Mouse (Mus musculus): ENCODE measurements around the gene Slc25a17. TPM values are rescaled to one million over a fixed set of nuclear protein-coding genes. Genes with fewer than 3 reads are reported as not detected.
A peak's percentile ranks its signal among the peaks of the same experiment; 100 is the strongest.

Gene Slc25a17
- total RNA-seq (2014; rRNA removed) (78.8 and 80.7 TPM in 2 replicates), polyA plus RNA-seq (2015; fragmentation: Nextera tagmentation; extraction: Ambion mirVana) (121 and 123 TPM in 2 replicates)

- peak within 1 kb of the TSS; percentile 50 for H3K4me3 ChIP-seq (ENCODE audit: low read depth, low read length)
- under 1% methylated on average over 30 of the region's 30 CpGs for WGBS
Measured at GRCm38 (mm10) chr15:81360345-81361021, at the start of gene Slc25a17. Slc25a17 (minus strand) TSS chr15:81360812.

GRCm38 (mm10) chr15:81408199-81408598 lies 47.6 kb upstream of the Slc25a17 start, which contains the start of gene Dnajb7:
Dnajb7 (minus strand) TSS chr15:81408299.
- no peak for TF ChIP-seq CTCF (IDR thresholded peaks at IDR 0.05; ENCODE audit: low read depth)
- Histone ChIP-seq H3K27ac (ENCODE audit: low read depth, low read length) (no peak within 1 kb of the TSS), H3K4me3 (ENCODE audit: low read depth, low read length) (no peak within 1 kb of the TSS), H3K36me3 (ENCODE audit: insufficient read depth) (no peaks in the 10 kb centered on the region), H3K27me3 (ENCODE audit: insufficient read depth, low read length) (no peaks in the 10 kb centered on the region), H3K4me2 (ENCODE audit: low read depth) (no peak within 1 kb of the TSS), H3K9me3 (ENCODE audit: low read length) (no peaks in the 10 kb centered on the region), H3K9ac (no peak within 1 kb of the TSS), H3K4me1 (ENCODE audit: insufficient read depth) (no peaks in the 10 kb centered on the region)
- ATAC-seq (no peak), DNase-seq (no peak)
- 91% methylated on average over 1 of the region's 1 CpGs for WGBS

More at GRCm38 (mm10) chr15:81360345-81361021, at the start of gene Slc25a17:
- no peak for TF ChIP-seq CTCF (IDR thresholded peaks at IDR 0.05; ENCODE audit: low read depth)
- peak within 1 kb of the TSS; percentile 54 for H3K27ac ChIP-seq (ENCODE audit: low read depth, low read length)
- H3K4me1 ChIP-seq (ENCODE audit: insufficient read depth), result 0 out of 2 replicates have a peak, but pooled peaks cover 12% of the 10 kb centered on the region
- H3K36me3 ChIP-seq (ENCODE audit: insufficient read depth), result peaks cover 21% of the 10 kb centered on the region
- DNase-seq (peak; percentile 94), ATAC-seq (peak; percentile 100)
- peak within 1 kb of the TSS; percentile 48 for H3K9ac ChIP-seq
- peak within 1 kb of the TSS; percentile 81 for H3K4me2 ChIP-seq (ENCODE audit: low read depth)
- H3K27me3 ChIP-seq (ENCODE audit: insufficient read depth, low read length), result no peaks in the 10 kb centered on the region
- no peaks in the 10 kb centered on the region for H3K9me3 ChIP-seq (ENCODE audit: low read length)

DNA sequence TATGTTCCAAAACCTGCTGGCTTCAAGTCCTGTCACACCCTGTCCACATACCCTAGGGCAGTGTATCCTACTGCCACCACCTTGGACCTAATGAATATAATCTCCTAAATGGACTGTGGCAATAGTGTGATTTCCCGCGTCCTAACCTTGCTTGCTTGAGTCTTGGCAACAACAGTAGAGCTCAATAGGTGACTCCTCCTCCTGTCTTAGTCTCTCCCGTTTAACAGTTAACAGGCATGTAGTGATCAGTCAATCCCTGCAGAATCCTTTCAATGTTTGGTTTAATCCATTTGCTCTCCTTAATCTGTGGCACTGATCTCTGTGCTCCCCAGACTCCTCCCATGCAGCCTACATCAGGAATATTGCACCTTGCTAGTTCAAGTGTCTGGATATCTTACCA lies 44.4 kb upstream of the Slc25a17 start:
- whole genome bisulfite sequencing, result 81% methylated on average over 3 of the region's 3 CpGs
- Histone ChIP-seq H3K4me3 (ENCODE audit: low read depth, low read length) (no peak overlapping the region), H3K27me3 (ENCODE audit: insufficient read depth, low read length) (no peaks in the 10 kb centered on the region), H3K9ac (no peak overlapping the region), H3K4me1 (ENCODE audit: insufficient read depth) (peaks cover 9% of the 10 kb centered on the region), H3K9me3 (ENCODE audit: low read length) (no peaks in the 10 kb centered on the region), H3K36me3 (ENCODE audit: insufficient read depth) (no peaks in the 10 kb centered on the region), H3K4me2 (ENCODE audit: low read depth) (no peak overlapping the region), H3K27ac (ENCODE audit: low read depth, low read length) (no peak overlapping the region)
- TF ChIP-seq CTCF (IDR thresholded peaks at IDR 0.05; ENCODE audit: low read depth), result no peak
- no peak for ATAC-seq
- no peak for DNase-seq

DNA sequence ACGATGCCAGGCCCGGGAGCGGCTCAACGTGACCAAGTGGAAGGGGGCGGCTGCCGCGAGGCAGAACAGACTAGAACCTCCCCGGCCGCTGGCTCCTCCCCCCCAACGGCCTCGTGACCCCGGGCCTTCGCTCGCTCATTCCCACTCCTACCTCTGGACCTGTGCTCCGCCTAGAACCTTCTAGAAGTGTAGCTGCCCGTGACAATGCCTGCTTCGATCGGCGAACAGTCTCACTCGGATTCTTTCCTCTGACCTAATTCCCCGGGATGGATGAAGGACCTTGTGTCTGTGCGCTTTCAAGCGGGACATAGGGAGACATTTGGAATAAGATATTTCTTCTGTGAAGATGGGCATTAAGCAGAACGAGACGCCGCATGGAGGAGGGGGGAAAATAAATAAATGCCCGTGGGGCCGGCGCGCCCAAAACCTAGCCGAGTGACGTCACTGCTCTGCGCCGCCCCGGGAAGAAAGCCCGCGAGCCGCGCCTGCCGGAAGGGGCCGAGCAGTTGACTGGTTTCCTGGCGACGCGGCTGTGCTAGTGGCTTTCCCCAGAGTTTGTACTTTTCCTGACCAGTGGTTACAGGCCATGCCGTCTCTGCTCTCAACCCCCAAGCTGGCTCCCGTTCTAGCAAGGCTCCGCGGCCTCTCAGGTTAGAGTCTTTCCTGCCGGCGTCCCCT lies 39.2 kb upstream of the Slc25a17 start, which contains the start of the genes St13 and Xpnpep3:
TSS of gene St13 (minus strand) at position 440 of the 678 bp plus-strand sequence.
TSS of gene Xpnpep3 (plus strand) at position 501 of the 678 bp plus-strand sequence.
- TF ChIP-seq CTCF (IDR thresholded peaks at IDR 0.05; ENCODE audit: low read depth), result no peak
- DNase-seq (peak; percentile 98), ATAC-seq (peak; percentile 99)
- Histone ChIP-seq H3K9me3 (ENCODE audit: low read length) (no peaks in the 10 kb centered on the region), H3K4me1 (ENCODE audit: insufficient read depth) (peaks cover 16% of the 10 kb centered on the region), H3K36me3 (ENCODE audit: insufficient read depth) (no peaks in the 10 kb centered on the region), H3K4me2 (ENCODE audit: low read depth) (peak within 1 kb of the TSS; percentile 65), H3K9ac (peak within 1 kb of the TSS; percentile 88), H3K4me3 (ENCODE audit: low read depth, low read length) (peak within 1 kb of the TSS; percentile 84), H3K27ac (ENCODE audit: low read depth, low read length) (peak within 1 kb of the TSS; percentile 96), H3K27me3 (ENCODE audit: insufficient read depth, low read length) (no peaks in the 10 kb centered on the region)
- WGBS, result 1% methylated on average over 48 of the region's 50 CpGs

DNA sequence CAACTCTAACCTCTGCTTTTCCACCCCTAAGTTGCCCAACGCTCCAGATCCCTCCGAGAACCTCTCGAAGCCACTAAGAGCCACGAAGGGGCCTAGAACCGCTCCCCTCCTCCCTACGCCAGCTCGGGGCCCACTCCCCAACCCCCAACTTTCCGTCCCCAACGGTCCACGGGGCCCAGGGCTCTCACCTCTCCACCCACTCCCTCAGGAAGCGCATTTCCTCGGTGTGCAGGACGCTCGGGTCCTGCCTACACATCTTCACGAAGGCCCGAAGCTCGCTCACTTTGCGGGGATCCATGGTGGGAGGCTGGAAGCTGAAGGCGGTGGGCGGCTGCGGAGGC lies 38.7 kb upstream of the Slc25a17 start:
- no peak for TF ChIP-seq CTCF (IDR thresholded peaks at IDR 0.05; ENCODE audit: low read depth)
- DNase-seq, result no peak
- ATAC-seq, result no peak
- WGBS, result 2% methylated on average over 21 of the region's 21 CpGs
- Histone ChIP-seq H3K9ac (peak overlapping the region; percentile 88), H3K9me3 (ENCODE audit: low read length) (no peaks in the 10 kb centered on the region), H3K4me1 (ENCODE audit: insufficient read depth) (peaks cover 16% of the 10 kb centered on the region), H3K27ac (ENCODE audit: low read depth, low read length) (peak overlapping the region; percentile 96), H3K36me3 (ENCODE audit: insufficient read depth) (no peaks in the 10 kb centered on the region), H3K4me2 (ENCODE audit: low read depth) (peak overlapping the region; percentile 65), H3K27me3 (ENCODE audit: insufficient read depth, low read length) (no peaks in the 10 kb centered on the region), H3K4me3 (ENCODE audit: low read depth, low read length) (peak overlapping the region; percentile 84)

- Histone ChIP-seq H3K9ac (no peak overlapping the region), H3K9me3 (ENCODE audit: low read length) (no peaks in the 10 kb centered on the region), H3K27me3 (ENCODE audit: insufficient read depth, low read length) (no peaks in the 10 kb centered on the region), H3K4me3 (ENCODE audit: low read depth, low read length) (peak overlapping the region; percentile 84), H3K36me3 (ENCODE audit: insufficient read depth) (no peaks in the 10 kb centered on the region), H3K4me2 (ENCODE audit: low read depth) (peak overlapping the region; percentile 65), H3K4me1 (ENCODE audit: insufficient read depth) (peaks cover 16% of the 10 kb centered on the region), H3K27ac (ENCODE audit: low read depth, low read length) (no peak overlapping the region)
- TF ChIP-seq CTCF (IDR thresholded peaks at IDR 0.05; ENCODE audit: low read depth), result no peak
- DNase-seq (no peak), ATAC-seq (no peak)
Measured at GRCm38 (mm10) chr15:81398189-81398588, 37.6 kb upstream of the Slc25a17 start.
